Mouse (Mus musculus) retina, embryonic 14.5 days (tissue): ENCODE results near the gene Sapcd1.
A peak's percentile ranks its signal among the peaks of the same experiment; 100 is the strongest.

Source experiments
- DNase-seq: peaks from one replicate; pipeline ENCODE4 v3.0.0-alpha.2; 2015; ENCODE audit warnings: low spot score

Gene Sapcd1

DNA sequence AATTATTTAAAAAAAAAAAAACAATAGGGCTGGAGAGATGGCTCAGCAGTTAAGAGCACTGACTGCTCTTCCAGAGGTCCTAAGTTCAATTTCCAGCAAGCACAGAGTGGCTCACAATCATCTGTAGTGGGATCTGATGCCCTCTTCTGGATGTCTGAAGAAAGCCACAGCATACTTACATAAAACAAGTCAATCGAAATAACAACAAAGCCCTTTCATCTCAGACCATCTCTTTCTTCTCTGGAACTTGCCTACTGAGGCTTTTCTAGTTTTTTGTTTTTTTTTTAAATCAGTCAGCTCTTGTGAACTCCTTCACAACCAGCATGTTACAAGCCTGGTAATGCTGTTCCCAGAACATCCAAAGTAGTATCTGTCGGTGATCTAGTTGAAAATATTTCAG, 47.2 kb downstream of the Sapcd1 start:
- peak; percentile 78 for DNase-seq

DNA sequence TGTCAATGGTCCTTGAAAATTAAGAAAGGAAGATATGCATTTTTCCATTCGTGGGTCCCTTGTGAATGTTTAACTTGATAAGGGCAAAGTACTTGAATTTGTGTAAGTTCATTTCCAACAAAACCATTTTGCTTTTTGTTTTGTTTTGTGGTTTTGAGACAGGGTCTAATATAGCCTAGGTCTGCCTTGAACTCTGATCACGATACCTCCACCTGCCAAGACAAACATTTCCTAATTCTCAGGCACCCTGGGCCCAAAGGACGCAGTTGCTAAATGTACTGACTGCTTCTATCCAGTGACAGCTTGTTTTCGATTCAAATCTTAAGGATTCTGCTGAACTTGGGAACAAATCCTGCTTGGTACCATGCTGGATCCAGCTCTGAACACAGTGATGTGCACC, 48.2 kb downstream of the Sapcd1 start:
- DNase-seq = no peak

DNA sequence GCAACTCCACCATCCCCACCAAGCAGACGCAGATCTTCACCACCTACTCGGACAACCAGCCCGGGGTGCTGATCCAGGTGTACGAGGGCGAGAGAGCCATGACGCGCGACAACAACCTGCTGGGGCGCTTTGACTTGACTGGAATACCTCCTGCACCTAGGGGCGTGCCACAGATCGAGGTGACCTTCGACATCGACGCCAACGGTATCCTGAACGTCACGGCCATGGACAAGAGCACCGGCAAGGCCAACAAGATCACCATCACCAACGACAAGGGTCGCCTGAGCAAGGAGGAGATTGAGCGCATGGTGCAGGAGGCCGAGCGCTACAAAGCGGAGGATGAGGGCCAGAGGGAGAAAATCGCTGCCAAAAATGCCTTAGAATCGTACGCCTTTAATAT, 49.6 kb downstream of the Sapcd1 start:
- no peak for DNase-seq

DNA sequence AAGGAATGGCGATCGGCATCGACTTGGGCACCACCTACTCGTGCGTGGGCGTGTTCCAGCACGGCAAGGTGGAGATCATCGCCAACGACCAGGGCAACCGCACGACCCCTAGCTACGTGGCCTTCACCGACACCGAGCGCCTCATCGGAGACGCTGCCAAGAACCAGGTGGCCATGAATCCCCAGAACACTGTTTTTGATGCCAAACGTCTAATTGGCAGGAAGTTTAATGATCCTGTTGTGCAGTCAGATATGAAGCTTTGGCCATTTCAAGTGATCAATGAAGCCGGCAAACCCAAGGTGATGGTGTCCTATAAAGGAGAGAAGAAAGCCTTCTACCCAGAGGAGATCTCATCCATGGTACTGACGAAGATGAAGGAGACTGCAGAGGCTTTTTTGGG, 50.8 kb downstream of the Sapcd1 start:
- DNase-seq = no peak
